Mouse (Mus musculus) midbrain, postnatal 0 days (tissue): ENCODE data around the gene Gmppb. TPM values are rescaled to one million over a fixed set of nuclear protein-coding genes. Genes with fewer than 3 reads are reported as not detected.
A peak's percentile ranks its signal among the peaks of the same experiment; 100 is the strongest.
"Not testable (repeated sequence)": the region's sequence is repeated elsewhere in the genome, so short reads cannot be mapped to it uniquely, and the experiment has no call there.

ENCODE experiments used
- ATAC-seq: fragments of 200-750 bp; cut with Nextera tagmentation; 2 replicates; pipeline ENCODE4 v1.8.0; 2017; ENCODE audit warnings: moderate number of reproducible peaks, mild to moderate bottlenecking, moderate TSS enrichment, moderate library complexity; ENCODE audit not compliant: low FRiP score
- DNase-seq: peaks from one replicate; pipeline ENCODE4 v3.0.0-alpha.2; 2015; ENCODE audit warnings: low spot score
- H3K27ac ChIP-seq: fragments of 300-500 bp; sonication (generic); 2 replicates; pipeline ENCODE4 v1.5.1; 2014; ENCODE audit warnings: low read depth, mild to moderate bottlenecking, low read length, mixed read lengths
- H3K27me3 ChIP-seq: fragments of 300-500 bp; sonication (generic); 2 replicates; pipeline ENCODE4 v1.6.1; 2014; ENCODE audit warnings: low read length, control low read depth, mixed read lengths; ENCODE audit not compliant: insufficient read depth
- H3K36me3 ChIP-seq: fragments of 300-500 bp; sonication (generic); 2 replicates; pipeline ENCODE4 v1.6.1; 2014; ENCODE audit warnings: low read length, control low read depth, mixed read lengths; ENCODE audit not compliant: insufficient read depth
- H3K4me1 ChIP-seq: fragments of 300-500 bp; sonication (generic); 2 replicates; pipeline ENCODE4 v1.6.1; 2014; ENCODE audit warnings: mild to moderate bottlenecking, control low read depth, antibody characterized with exemption, low read length, mixed read lengths; ENCODE audit not compliant: insufficient read depth
- H3K4me2 ChIP-seq: fragments of 300-500 bp; sonication (generic); 2 replicates; pipeline ENCODE4 v1.6.1; 2014; ENCODE audit warnings: low read depth, mild to moderate bottlenecking, low read length, mixed read lengths; ENCODE audit not compliant: poor library complexity, severe bottlenecking
- H3K4me3 ChIP-seq: fragments of 300-500 bp; sonication (generic); 2 replicates; pipeline ENCODE4 v1.5.1; 2014; ENCODE audit warnings: low read depth, mild to moderate bottlenecking, low read length, moderate library complexity
- H3K9ac ChIP-seq: fragments of 300-500 bp; sonication (generic); replicated peaks from 2 replicates; pipeline ENCODE4 v1.6.1; 2014; ENCODE audit warnings: mild to moderate bottlenecking, low read length, moderate library complexity, mixed read lengths; ENCODE audit not compliant: poor library complexity, severe bottlenecking
- H3K9me3 ChIP-seq: fragments of 300-500 bp; sonication (generic); 2 replicates; pipeline ENCODE4 v1.6.1; 2016; ENCODE audit warnings: low read length, control low read depth
- CTCF ChIP-seq: IDR thresholded peaks from 2 replicates; pipeline ENCODE4 v1.5.1; 2016; ENCODE audit warnings: antibody characterized with exemption, mild to moderate bottlenecking
- WGBS: fragments of 180-500 bp; shearing (Covaris S2); extraction: QIAGEN DNeasy Blood & Tissue Kit; methylation state at CpG from one replicate; pipeline ENCODE4 v1.1.7; 2014; 5-methylcytosine and 5-hydroxymethylcytosine counted together
- polyA plus RNA-seq: library from polyadenylated mRNA; unstranded; fragments of >200 nt; fragmentation: Nextera tagmentation; extraction: Ambion mirVana; gene quantifications from 2 replicates; pipeline ENCODE4 v1.2.1, GENCODE M21; 2015
- total RNA-seq: library from RNA; depleted of rRNA; stranded (reverse); fragments of >200 nt; gene quantifications from 2 replicates; pipeline ENCODE4 v1.2.3, GENCODE M21; 2014

Gene Gmppb
- total and polyA plus RNA-seq, 2 experiments from 2014 or later = 14.9 to 18.7 TPM

- no peak for DNase-seq
- Histone ChIP-seq H3K4me2 (no peak overlapping the region), H3K9me3 (no peaks in the 10 kb centered on the region), H3K9ac (no peak overlapping the region), H3K27ac (no peak overlapping the region), H3K4me3 (no peak overlapping the region), H3K27me3 (no peaks in the 10 kb centered on the region), H3K4me1 (no peaks in the 10 kb centered on the region), H3K36me3 (peaks cover 3% of the 10 kb centered on the region; the same call in 1 of the 2 replicates)
- no peak for ATAC-seq
- TF ChIP-seq CTCF = no peak
Observed at GRCm38 (mm10) chr9:108010385-108010784, 38.7 kb upstream of the Gmppb start.

GRCm38 (mm10) chr9:108013577-108013976, 35.5 kb upstream of the Gmppb start:
- H3K9ac ChIP-seq, H3K4me1 ChIP-seq, H3K9me3 ChIP-seq, H3K27me3 ChIP-seq, ATAC-seq, H3K4me2 ChIP-seq, H3K4me3 ChIP-seq, H3K36me3 ChIP-seq, H3K27ac ChIP-seq, DNase-seq: not testable (repeated sequence)
- 100% methylated on average over 2 of the region's 2 CpGs for WGBS
- TF ChIP-seq CTCF = peak; percentile 35

GRCm38 (mm10) chr9:108017127-108017526, 31.9 kb upstream of the Gmppb start:
- H3K36me3 ChIP-seq = peaks cover 3% of the 10 kb centered on the region; the same call in 1 of the 2 replicates
- DNase-seq (no peak), ATAC-seq (no peak)
- no peak for TF ChIP-seq CTCF
- H3K9ac ChIP-seq = no peak overlapping the region
- H3K27me3 ChIP-seq = no peaks in the 10 kb centered on the region
- WGBS = 77% methylated on average over 3 of the region's 3 CpGs
- no peak overlapping the region for H3K27ac ChIP-seq
- no peaks in the 10 kb centered on the region for H3K9me3 ChIP-seq
- H3K4me2 ChIP-seq = no peak overlapping the region
- H3K4me1 ChIP-seq = no peaks in the 10 kb centered on the region
- no peak overlapping the region for H3K4me3 ChIP-seq

GRCm38 (mm10) chr9:108020741-108021140, 28.3 kb upstream of the Gmppb start:
- WGBS = 100% methylated on average over 1 of the region's 1 CpGs
- peaks cover 3% of the 10 kb centered on the region for H3K36me3 ChIP-seq
- no peaks in the 10 kb centered on the region for H3K27me3 ChIP-seq
- H3K9me3 ChIP-seq = no peaks in the 10 kb centered on the region
- no peak overlapping the region for H3K9ac ChIP-seq
- no peak for TF ChIP-seq CTCF
- no peak overlapping the region for H3K27ac ChIP-seq
- DNase-seq = no peak
- H3K4me3 ChIP-seq = no peak overlapping the region
- H3K4me2 ChIP-seq = no peak overlapping the region
- ATAC-seq = no peak
- no peaks in the 10 kb centered on the region for H3K4me1 ChIP-seq

GRCm38 (mm10) chr9:108023216-108023615, 25.8 kb upstream of the Gmppb start:
- DNase-seq (no peak), ATAC-seq (no peak)
- Histone ChIP-seq H3K36me3 (peaks cover 16% of the 10 kb centered on the region), H3K4me3 (no peak overlapping the region), H3K9me3 (no peaks in the 10 kb centered on the region), H3K4me2 (no peak overlapping the region), H3K27me3 (no peaks in the 10 kb centered on the region), H3K9ac (no peak overlapping the region), H3K4me1 (no peaks in the 10 kb centered on the region), H3K27ac (no peak overlapping the region)
- WGBS = 91% methylated on average over 3 of the region's 3 CpGs
- no peak for TF ChIP-seq CTCF

GRCm38 (mm10) chr9:108026584-108026983, 22.5 kb upstream of the Gmppb start:
- H3K4me2 ChIP-seq = no peak overlapping the region
- DNase-seq (no peak), ATAC-seq (no peak)
- H3K9ac ChIP-seq = no peak overlapping the region
- no peaks in the 10 kb centered on the region for H3K27me3 ChIP-seq
- H3K27ac ChIP-seq = no peak overlapping the region
- WGBS = 92% methylated on average over 3 of the region's 3 CpGs
- H3K4me1 ChIP-seq = no peaks in the 10 kb centered on the region
- no peaks in the 10 kb centered on the region for H3K9me3 ChIP-seq
- peak; percentile 49 for TF ChIP-seq CTCF
- H3K4me3 ChIP-seq = no peak overlapping the region
- H3K36me3 ChIP-seq = peaks cover 16% of the 10 kb centered on the region
